Mouse (Mus musculus) bone marrow macrophage, adult 2 months (primary cell): ENCODE results near the gene Plxdc1. TPM values are rescaled to one million over a fixed set of nuclear protein-coding genes. Genes with fewer than 3 reads are reported as not detected.
A peak's percentile ranks its signal among the peaks of the same experiment; 100 is the strongest.

Source experiments
- H3K27ac ChIP-seq: 2 replicates; pipeline ENCODE4 v1.5.1; 2012; ENCODE audit warnings: low read depth, low read length; ENCODE audit not compliant: insufficient read depth
- H3K4me1 ChIP-seq: 2 replicates; pipeline ENCODE4 v1.6.1; 2012; ENCODE audit warnings: low read length; ENCODE audit not compliant: control insufficient read depth, insufficient read depth
- H3K4me3 ChIP-seq: 2 replicates; pipeline ENCODE4 v1.5.1; 2012; ENCODE audit warnings: mild to moderate bottlenecking, low read length, moderate library complexity; ENCODE audit not compliant: insufficient read depth
- CTCF ChIP-seq: IDR thresholded peaks from 2 replicates; pipeline ENCODE4 v1.5.1; 2012; ENCODE audit warnings: low read depth, mild to moderate bottlenecking, low read length, moderate library complexity
- POLR2A ChIP-seq: IDR thresholded peaks from 2 replicates; pipeline ENCODE4 v1.6.1; 2012; ENCODE audit warnings: mild to moderate bottlenecking, low read depth, low read length, borderline replicate concordance
- polyA plus RNA-seq: library from polyadenylated mRNA; stranded (reverse); fragments of >200 nt; gene quantifications from 2 replicates; pipeline ENCODE4 v1.2.4, GENCODE M21; 2012; ENCODE audit not compliant: missing spikeins, insufficient read depth, insufficient read length

The Plxdc1 gene
- polyA plus RNA-seq, 1 experiment = 25.5 TPM

- H3K4me1 ChIP-seq = peaks cover 2% of the 10 kb centered on the region; the same call in 1 of the 2 replicates
- H3K27ac ChIP-seq = no peak overlapping the region
- H3K4me3 ChIP-seq = no peak overlapping the region
- TF ChIP-seq POLR2A = no peak
- TF ChIP-seq CTCF = no peak
These were observed 7.9 kb downstream of the Plxdc1 start for GRCm38 (mm10) chr11:97978392-97978791.

GRCm38 (mm10) chr11:97977797-97978196 lies 8.4 kb downstream of the Plxdc1 start:
- no peak for TF ChIP-seq POLR2A
- TF ChIP-seq CTCF = no peak
- Histone ChIP-seq H3K4me3 (no peak overlapping the region), H3K27ac (no peak overlapping the region), H3K4me1 (no peaks in the 10 kb centered on the region)

DNA sequence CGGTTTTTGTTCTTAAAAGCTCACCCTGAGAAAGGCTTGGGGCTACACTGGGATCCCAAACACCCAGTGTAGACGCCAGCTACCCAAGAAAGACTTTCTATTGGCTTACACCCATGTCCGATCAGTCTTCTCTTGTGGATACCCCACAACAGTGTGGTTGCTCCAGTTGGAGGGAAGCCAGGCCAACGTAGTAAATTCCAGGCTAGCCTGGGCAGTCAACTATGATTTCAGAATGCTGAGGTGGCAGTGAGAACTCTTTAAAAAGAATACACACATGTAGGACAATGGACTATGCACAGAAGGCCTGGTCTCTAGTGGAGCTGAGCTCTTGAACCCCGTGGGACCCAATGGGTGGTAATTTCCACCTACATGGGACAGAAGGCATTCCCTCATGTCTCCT lies 11.5 kb downstream of the Plxdc1 start:
- no peak overlapping the region for H3K27ac ChIP-seq
- H3K4me3 ChIP-seq = no peak overlapping the region
- no peaks in the 10 kb centered on the region for H3K4me1 ChIP-seq
- TF ChIP-seq CTCF (no peak), POLR2A (no peak)

DNA sequence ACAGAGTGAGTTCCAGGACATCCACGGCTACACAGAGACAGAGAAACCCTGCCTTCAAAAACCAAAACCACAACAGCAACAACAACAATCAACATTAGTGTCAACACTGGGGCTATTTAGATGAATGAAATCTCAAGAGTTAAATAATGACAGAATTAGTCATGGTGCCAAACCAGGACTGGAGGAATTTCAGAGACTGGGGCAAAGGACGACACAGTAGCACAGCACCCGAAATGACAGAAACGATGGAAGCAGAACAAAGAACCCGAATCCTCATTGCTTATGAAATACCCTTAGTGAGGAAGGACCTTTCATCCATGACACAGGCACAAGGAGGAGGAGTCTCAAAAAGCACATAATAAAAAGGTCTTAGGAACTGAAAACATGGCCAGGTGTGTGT lies 12.1 kb downstream of the Plxdc1 start:
- Histone ChIP-seq H3K27ac (no peak overlapping the region), H3K4me3 (no peak overlapping the region), H3K4me1 (no peaks in the 10 kb centered on the region)
- TF ChIP-seq CTCF (no peak), POLR2A (no peak)

DNA sequence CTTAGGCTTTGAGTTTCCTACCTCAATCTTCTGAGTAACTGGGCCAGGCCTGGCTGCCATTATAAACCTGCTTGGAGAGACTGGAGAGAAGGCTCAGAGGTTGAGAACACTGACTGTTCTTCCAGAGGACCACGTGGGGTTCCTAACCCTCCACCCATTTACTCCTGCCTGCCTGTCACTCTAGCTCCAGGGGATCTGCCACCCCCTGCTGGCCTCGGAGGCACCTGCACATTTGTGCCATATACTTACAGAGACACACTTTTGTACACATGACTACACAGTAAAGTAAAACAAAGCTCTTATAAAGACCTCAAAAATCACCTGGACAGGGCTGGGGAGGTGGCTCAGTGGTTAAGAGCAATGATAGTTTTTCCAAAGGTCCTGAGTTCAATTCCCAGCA lies 13.8 kb downstream of the Plxdc1 start:
- Histone ChIP-seq H3K4me3 (no peak overlapping the region), H3K4me1 (no peaks in the 10 kb centered on the region), H3K27ac (no peak overlapping the region)
- no peak for TF ChIP-seq POLR2A
- TF ChIP-seq CTCF = peak; percentile 26; the same call in 1 of the 2 replicates

- TF ChIP-seq CTCF = no peak
- TF ChIP-seq POLR2A = no peak
- Histone ChIP-seq H3K27ac (no peak overlapping the region), H3K4me1 (no peaks in the 10 kb centered on the region), H3K4me3 (no peak overlapping the region)
These were observed 15.0 kb downstream of the Plxdc1 start for GRCm38 (mm10) chr11:97971232-97971631.

DNA sequence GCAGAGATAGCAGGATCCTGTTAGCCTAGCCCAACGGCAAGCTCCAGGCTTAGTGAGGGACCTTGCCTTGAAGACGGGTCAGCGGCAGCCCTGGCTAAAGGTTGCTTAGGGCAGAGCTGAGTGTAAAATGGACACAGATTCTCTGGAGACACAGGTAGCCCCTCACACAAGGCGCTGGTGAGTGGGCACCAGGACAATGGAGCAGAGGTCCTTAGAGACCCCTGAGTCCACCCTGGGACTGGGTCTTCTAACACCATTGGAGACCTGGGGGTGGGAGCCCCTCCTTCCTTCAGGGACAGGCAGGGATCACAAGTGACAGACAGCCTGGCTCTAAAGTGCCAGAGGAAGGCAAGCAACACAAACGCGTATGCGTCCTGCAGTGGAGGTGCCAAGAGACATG lies 15.5 kb downstream of the Plxdc1 start:
- no peak for TF ChIP-seq POLR2A
- no peak for TF ChIP-seq CTCF

GRCm38 (mm10) chr11:97968385-97968784 lies 17.9 kb downstream of the Plxdc1 start:
- TF ChIP-seq CTCF (no peak), POLR2A (no peak)
- Histone ChIP-seq H3K4me3 (no peak overlapping the region), H3K4me1 (no peaks in the 10 kb centered on the region), H3K27ac (no peak overlapping the region)

More for the DNA sequence above, 15.5 kb downstream of the Plxdc1 start:
- Histone ChIP-seq H3K4me3 (no peak overlapping the region), H3K27ac (no peak overlapping the region), H3K4me1 (no peaks in the 10 kb centered on the region)

DNA sequence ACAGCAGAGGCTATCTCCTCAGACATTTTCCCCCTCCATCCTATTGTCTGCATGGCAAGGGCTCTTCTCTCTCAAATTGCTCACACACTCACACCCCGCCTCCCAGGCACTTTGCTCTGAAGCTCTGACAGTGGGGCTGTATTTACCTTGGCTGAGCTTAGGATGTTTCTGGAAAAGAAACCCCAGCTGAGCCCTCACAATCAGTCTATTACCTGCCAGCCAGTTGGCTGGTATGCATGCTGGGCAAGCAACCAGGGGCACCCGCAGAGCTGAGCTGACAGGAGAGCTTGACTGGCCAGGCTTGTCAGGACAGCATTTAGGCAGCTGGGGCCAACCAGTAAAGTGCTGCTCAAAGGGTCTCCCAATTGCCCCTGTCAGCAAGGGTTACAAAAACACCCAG lies 19.1 kb downstream of the Plxdc1 start:
- no peaks in the 10 kb centered on the region for H3K4me1 ChIP-seq
- H3K4me3 ChIP-seq = no peak overlapping the region
- H3K27ac ChIP-seq = no peak overlapping the region
- TF ChIP-seq CTCF (no peak), POLR2A (no peak)

GRCm38 (mm10) chr11:97960907-97961306 lies 25.3 kb downstream of the Plxdc1 start:
- no peak for TF ChIP-seq CTCF
- no peak for TF ChIP-seq POLR2A
- no peak overlapping the region for H3K27ac ChIP-seq
- no peak overlapping the region for H3K4me3 ChIP-seq
- peaks cover 10% of the 10 kb centered on the region for H3K4me1 ChIP-seq

DNA sequence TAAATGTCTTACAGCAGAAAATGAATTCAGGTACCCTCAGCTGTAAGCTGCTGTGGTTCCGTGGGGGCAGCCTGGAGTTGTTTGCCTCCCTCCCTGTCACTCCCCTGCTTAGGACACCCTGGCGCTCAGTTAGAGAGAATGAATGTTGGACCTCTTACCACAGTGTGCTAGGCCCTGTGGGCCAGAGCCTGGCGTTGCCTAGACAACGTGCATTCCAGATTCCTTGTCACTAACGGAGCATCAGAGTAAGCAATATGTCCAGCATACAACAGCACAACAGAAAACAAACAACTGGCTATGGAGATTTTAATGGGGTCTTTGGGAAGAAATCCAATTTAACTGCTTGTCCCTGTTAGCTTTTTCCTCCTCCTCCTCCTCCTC lies 27.0 kb downstream of the Plxdc1 start:
- TF ChIP-seq POLR2A (no peak), CTCF (no peak)
- H3K4me1 ChIP-seq = peaks cover 16% of the 10 kb centered on the region
- no peak overlapping the region for H3K4me3 ChIP-seq

More for the DNA sequence above, 27.0 kb downstream of the Plxdc1 start:
- H3K27ac ChIP-seq = no peak overlapping the region
